Mouse (Mus musculus) heart, embryonic 15.5 days (tissue): ENCODE data around the gene Phf13. TPM values are rescaled to one million over a fixed set of nuclear protein-coding genes. Genes with fewer than 3 reads are reported as not detected.

Source experiments
- ATAC-seq: fragments of 200-750 bp; cut with Nextera tagmentation; replicated peaks from 2 replicates; pipeline ENCODE4 v1.8.0; 2017; ENCODE audit warnings: low read depth, moderate TSS enrichment; ENCODE audit not compliant: insufficient number of reproducible peaks, insufficient read depth, low FRiP score
- H3K27ac ChIP-seq: fragments of 300-500 bp; sonication (generic); 2 replicates; pipeline ENCODE4 v1.5.1; 2015; ENCODE audit warnings: mild to moderate bottlenecking, inconsistent platforms
- H3K27me3 ChIP-seq: fragments of 300-500 bp; sonication (generic); 2 replicates; pipeline ENCODE4 v1.6.1; 2015; ENCODE audit warnings: inconsistent platforms
- H3K36me3 ChIP-seq: fragments of 300-500 bp; sonication (generic); 2 replicates; pipeline ENCODE4 v1.6.1; 2015; ENCODE audit warnings: mild to moderate bottlenecking, inconsistent platforms
- H3K4me1 ChIP-seq: fragments of 300-500 bp; sonication (generic); replicated peaks from 2 replicates; pipeline ENCODE4 v1.6.1; 2015; ENCODE audit warnings: inconsistent platforms
- H3K4me2 ChIP-seq: fragments of 300-500 bp; sonication (generic); 2 replicates; pipeline ENCODE4 v1.6.1; 2015; ENCODE audit warnings: inconsistent platforms, mild to moderate bottlenecking, moderate library complexity
- H3K4me3 ChIP-seq: fragments of 300-500 bp; sonication (generic); 2 replicates; pipeline ENCODE4 v1.5.1; 2015; ENCODE audit warnings: mild to moderate bottlenecking, inconsistent platforms
- H3K9ac ChIP-seq: fragments of 300-500 bp; sonication (generic); 2 replicates; pipeline ENCODE4 v1.6.1; 2015; ENCODE audit warnings: mild to moderate bottlenecking, inconsistent platforms
- H3K9me3 ChIP-seq: fragments of 300-500 bp; sonication (generic); replicated peaks from 2 replicates; pipeline ENCODE4 v1.6.1; 2016; ENCODE audit warnings: inconsistent platforms
- WGBS: fragments of 180-500 bp; shearing (Covaris S2); methylation state at CpG from one replicate; pipeline ENCODE4 v1.1.7; 2015; ENCODE audit warnings: mixed read lengths; 5-methylcytosine and 5-hydroxymethylcytosine counted together
- polyA plus RNA-seq: library from polyadenylated mRNA; unstranded; fragments of >200 nt; fragmentation: Nextera tagmentation; extraction: Ambion mirVana; gene quantifications from 2 replicates; pipeline ENCODE4 v1.2.1, GENCODE M21; 2015

Gene Phf13
- polyA plus RNA-seq, 1 experiment from 2014 or later, result 15.2 TPM

GRCm38 (mm10) chr4:152011171-152011760 is 15.2 kb upstream of the Phf13 start:
- peak overlapping the region; percentile 86 for H3K9ac ChIP-seq
- 42% methylated on average over 8 of the region's 8 CpGs for WGBS
- H3K27ac ChIP-seq, result peak overlapping the region; percentile 96
- peak overlapping the region; percentile 75 for H3K4me3 ChIP-seq
- H3K4me2 ChIP-seq, result peak overlapping the region; percentile 97
- H3K27me3 ChIP-seq, result no peaks in the 10 kb centered on the region
- H3K4me1 ChIP-seq, result peaks cover 66% of the 10 kb centered on the region
- peaks cover 29% of the 10 kb centered on the region for H3K36me3 ChIP-seq
- H3K9me3 ChIP-seq, result no peaks in the 10 kb centered on the region
- ATAC-seq, result no peak

DNA sequence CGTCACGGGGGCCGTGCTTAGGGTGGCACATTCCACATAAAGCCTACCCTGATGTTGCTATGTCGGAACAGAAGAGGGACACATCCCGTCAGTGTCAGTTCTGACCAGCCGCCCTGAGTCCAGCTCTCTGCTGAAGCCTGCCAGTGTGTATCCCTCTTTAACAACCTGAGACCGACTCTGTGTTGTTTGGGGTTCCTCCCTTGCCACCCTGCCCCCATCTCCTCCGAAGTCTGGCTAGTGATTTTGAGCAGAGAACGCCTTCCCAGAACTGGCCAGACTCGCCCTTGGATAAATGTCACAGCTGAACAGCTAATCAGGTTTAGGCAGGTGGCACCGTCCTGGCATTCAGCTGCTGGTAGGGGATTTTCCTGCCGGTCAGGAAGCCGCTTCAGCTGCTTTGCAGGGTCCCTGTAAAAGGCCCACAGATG is 14.7 kb upstream of the Phf13 start:
- ATAC-seq, result no peak
- 6% methylated on average over 13 of the region's 13 CpGs for WGBS

GRCm38 (mm10) chr4:152010091-152010706 is 14.1 kb upstream of the Phf13 start:
- Histone ChIP-seq H3K4me1 (peaks cover 66% of the 10 kb centered on the region), H3K4me3 (peak overlapping the region; percentile 75), H3K4me2 (peak overlapping the region; percentile 97), H3K27me3 (no peaks in the 10 kb centered on the region), H3K27ac (peak overlapping the region; percentile 96), H3K36me3 (peaks cover 19% of the 10 kb centered on the region), H3K9ac (peak overlapping the region; percentile 86), H3K9me3 (no peaks in the 10 kb centered on the region)
- ATAC-seq, result peak; percentile 3
- 1% methylated on average over 10 of the region's 10 CpGs for WGBS

More for the DNA sequence above, 14.7 kb upstream of the Phf13 start:
- Histone ChIP-seq H3K4me1 (peaks cover 66% of the 10 kb centered on the region), H3K27ac (peak overlapping the region; percentile 96), H3K4me3 (peak overlapping the region; percentile 75), H3K27me3 (no peaks in the 10 kb centered on the region), H3K9me3 (no peaks in the 10 kb centered on the region), H3K4me2 (peak overlapping the region; percentile 97), H3K36me3 (peaks cover 24% of the 10 kb centered on the region), H3K9ac (peak overlapping the region; percentile 86)

DNA sequence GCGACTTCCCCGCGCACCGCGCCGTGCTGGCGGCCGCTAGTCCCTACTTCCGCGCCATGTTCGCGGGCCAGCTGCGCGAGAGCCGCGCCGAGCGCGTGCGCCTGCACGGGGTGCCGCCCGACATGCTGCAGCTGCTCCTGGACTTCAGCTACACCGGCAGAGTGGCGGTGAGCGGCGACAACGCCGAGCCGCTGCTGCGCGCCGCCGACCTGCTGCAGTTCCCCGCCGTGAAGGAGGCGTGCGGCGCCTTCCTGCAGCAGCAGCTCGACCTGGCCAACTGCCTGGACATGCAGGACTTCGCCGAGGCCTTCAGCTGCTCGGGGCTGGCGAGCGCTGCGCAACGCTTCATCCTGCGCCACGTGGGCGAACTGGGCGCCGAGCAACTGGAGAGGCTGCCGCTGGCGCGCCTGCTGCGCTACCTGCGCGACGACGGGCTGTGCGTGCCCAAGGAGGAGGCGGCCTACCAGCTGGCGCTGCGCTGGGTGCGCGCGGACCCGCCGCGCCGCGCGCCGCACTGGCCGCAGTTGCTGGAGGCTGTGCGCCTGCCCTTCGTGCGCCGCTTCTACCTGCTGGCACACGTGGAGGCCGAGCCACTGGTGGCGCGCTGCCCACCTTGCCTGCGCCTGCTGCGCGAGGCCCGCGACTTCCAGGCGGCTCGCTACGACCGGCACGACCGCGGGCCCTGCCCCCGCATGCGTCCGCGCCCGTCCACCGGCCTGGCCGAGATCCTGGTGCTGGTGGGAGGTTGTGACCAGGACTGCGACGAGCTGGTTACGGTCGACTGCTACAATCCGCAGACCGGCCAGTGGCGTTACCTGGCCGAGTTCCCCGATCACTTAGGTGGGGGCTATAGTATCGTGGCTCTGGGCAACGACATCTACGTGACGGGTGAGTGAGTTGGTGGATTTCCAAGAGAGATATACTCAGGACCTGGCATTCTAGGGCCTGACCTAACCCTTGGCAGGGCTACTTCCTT is 13.3 kb upstream of the Phf13 start:
- WGBS, result under 1% methylated on average over 115 of the region's 115 CpGs
- peaks cover 10% of the 10 kb centered on the region for H3K36me3 ChIP-seq
- peak overlapping the region; percentile 96 for H3K27ac ChIP-seq
- no peaks in the 10 kb centered on the region for H3K9me3 ChIP-seq
- ATAC-seq, result peak; percentile 39
- H3K4me2 ChIP-seq, result peak overlapping the region; percentile 97
- no peaks in the 10 kb centered on the region for H3K27me3 ChIP-seq
- H3K4me1 ChIP-seq, result peaks cover 65% of the 10 kb centered on the region
- H3K4me3 ChIP-seq, result peak overlapping the region; percentile 75
- H3K9ac ChIP-seq, result peak overlapping the region; percentile 86

DNA sequence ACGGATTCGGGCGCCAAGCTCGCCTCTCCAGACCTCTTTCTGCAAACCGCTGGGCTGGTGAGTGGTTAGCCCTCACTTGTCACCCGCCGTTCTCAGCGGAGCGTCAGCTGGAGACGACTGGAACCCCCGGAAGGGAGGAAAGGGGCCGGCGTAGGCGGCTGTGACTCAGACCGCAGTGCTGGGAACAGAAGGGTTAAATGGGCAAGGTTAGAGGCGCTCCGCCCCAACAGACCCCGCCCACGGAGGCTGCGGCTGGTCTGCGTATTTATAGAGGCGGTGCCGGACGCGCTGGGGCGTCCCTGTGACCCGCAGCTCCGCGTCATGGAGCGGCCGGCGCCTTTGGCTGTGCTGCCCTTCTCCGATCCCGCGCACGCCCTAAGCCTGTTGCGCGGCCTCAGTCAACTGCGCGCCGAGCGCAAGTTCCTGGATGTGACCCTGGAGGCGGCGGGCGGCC is 12.6 kb upstream of the Phf13 start, which contains the start of gene Klhl21:
TSS of gene Klhl21 (plus strand) at position 182 of the 454 bp plus-strand sequence.
- Histone ChIP-seq H3K9ac (peak within 1 kb of the TSS; percentile 86), H3K4me1 (peaks cover 58% of the 10 kb centered on the region), H3K4me3 (peak within 1 kb of the TSS; percentile 75), H3K36me3 (peaks cover 7% of the 10 kb centered on the region; the same call in 1 of the 2 replicates), H3K27ac (peak within 1 kb of the TSS; percentile 96), H3K4me2 (peak within 1 kb of the TSS; percentile 97), H3K9me3 (no peaks in the 10 kb centered on the region), H3K27me3 (no peaks in the 10 kb centered on the region)
- peak; percentile 89 for ATAC-seq
- WGBS, result under 1% methylated on average over 45 of the region's 45 CpGs

DNA sequence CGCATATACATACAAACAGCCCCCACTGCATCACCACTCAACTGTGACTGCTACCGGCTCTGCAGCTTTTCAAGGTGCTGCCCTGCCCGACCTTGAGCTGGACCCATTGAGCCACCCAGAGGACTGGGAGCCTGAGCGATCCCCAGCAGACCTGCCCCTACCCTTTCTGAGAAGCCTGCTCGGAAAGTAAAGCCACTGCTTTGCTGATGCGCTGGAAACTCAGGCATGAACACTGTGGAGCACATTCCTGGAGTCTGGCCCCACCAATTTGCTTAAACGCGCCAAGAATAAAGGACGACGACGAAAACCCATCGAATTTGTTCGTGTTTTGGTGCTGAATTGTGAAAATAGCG is 12.1 kb upstream of the Phf13 start:
- no peak for ATAC-seq
- peak overlapping the region; percentile 86 for H3K9ac ChIP-seq
- peaks cover 7% of the 10 kb centered on the region; the same call in 1 of the 2 replicates for H3K36me3 ChIP-seq
- peak overlapping the region; percentile 75 for H3K4me3 ChIP-seq
- H3K4me1 ChIP-seq, result peaks cover 52% of the 10 kb centered on the region
- H3K27me3 ChIP-seq, result no peaks in the 10 kb centered on the region
- peak overlapping the region; percentile 97 for H3K4me2 ChIP-seq
- peak overlapping the region; percentile 96 for H3K27ac ChIP-seq
- WGBS, result under 1% methylated on average over 14 of the region's 14 CpGs
- H3K9me3 ChIP-seq, result no peaks in the 10 kb centered on the region

DNA sequence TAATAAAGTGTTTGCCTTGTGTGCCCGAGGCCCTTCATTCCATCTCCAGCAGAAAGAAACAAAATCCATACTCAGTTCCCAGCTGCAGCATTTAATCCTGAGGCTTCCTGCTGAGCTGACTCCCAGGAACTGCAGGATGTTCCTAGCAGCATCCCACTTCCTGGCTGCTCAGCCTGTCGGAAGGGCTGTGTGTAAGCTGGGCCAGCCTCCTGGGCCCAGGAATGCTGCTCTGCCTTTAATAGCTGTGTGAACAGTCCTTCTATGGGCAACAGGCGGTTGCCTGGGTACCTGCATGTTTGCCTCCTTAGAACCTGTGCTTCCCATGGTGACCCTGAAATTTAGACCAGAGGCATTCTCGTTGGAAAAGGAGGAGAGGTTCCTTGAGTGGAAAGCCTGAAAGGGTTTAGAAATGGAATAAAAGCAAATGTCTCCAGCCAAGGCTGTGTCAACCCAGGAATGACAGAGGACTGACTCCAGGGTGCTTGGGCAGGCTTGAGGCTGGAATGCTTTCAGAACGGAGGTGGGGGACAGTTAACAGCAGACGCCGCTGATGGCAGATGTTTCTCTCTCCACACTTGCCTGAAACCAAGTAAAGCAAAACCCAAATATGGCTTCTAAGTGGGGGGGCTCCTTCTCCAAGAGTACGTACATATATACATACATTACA is 11.6 kb upstream of the Phf13 start:
- Histone ChIP-seq H3K4me3 (peak overlapping the region; percentile 75), H3K4me1 (peaks cover 47% of the 10 kb centered on the region), H3K9ac (peak overlapping the region; percentile 86), H3K27ac (peak overlapping the region; percentile 96), H3K27me3 (no peaks in the 10 kb centered on the region), H3K36me3 (peaks cover 7% of the 10 kb centered on the region; the same call in 1 of the 2 replicates), H3K9me3 (no peaks in the 10 kb centered on the region), H3K4me2 (peak overlapping the region; percentile 97)
- WGBS, result 9% methylated on average over 8 of the region's 8 CpGs
- ATAC-seq, result no peak

DNA sequence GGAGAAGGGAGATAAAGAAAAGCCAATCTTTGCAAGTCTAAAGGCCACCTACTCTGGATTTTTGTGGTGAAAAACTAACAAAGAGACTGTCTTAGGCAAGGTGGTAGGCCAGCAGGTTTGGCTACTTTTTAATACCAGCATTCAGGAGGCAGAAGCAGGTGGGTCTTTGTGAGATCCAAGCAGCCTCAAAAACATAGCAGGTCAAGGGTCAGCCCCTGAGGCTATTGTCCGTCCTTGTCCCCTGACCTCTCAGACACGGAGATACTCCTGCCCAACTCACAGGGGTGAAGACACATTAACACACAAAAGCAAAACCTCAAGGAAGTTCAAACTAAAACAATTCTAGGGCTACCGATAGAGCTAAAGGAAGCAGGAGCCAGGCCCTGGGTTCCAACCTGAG is 10.8 kb upstream of the Phf13 start:
- Histone ChIP-seq H3K9me3 (no peaks in the 10 kb centered on the region), H3K4me2 (peak overlapping the region; percentile 97; the same call in 1 of the 2 replicates), H3K27ac (peak overlapping the region; percentile 96), H3K36me3 (0 out of 2 replicates have a peak, but pooled peaks cover 1% of the 10 kb centered on the region), H3K9ac (no peak overlapping the region), H3K4me3 (no peak overlapping the region), H3K27me3 (no peaks in the 10 kb centered on the region), H3K4me1 (peaks cover 39% of the 10 kb centered on the region)
- 37% methylated on average over 3 of the region's 3 CpGs for WGBS
- no peak for ATAC-seq

- Histone ChIP-seq H3K9me3 (no peaks in the 10 kb centered on the region), H3K36me3 (no peaks in the 10 kb centered on the region), H3K9ac (no peak overlapping the region), H3K4me1 (peaks cover 33% of the 10 kb centered on the region), H3K27ac (no peak overlapping the region), H3K27me3 (no peaks in the 10 kb centered on the region), H3K4me3 (no peak overlapping the region), H3K4me2 (no peak overlapping the region)
- WGBS, result 74% methylated on average over 6 of the region's 6 CpGs
- ATAC-seq, result no peak
Observed at GRCm38 (mm10) chr4:152006137-152006536, 10.1 kb upstream of the Phf13 start.

GRCm38 (mm10) chr4:152002063-152002462 is 6.0 kb upstream of the Phf13 start:
- H3K4me1 ChIP-seq, result peaks cover 12% of the 10 kb centered on the region
- ATAC-seq, result no peak
- no peak overlapping the region for H3K4me2 ChIP-seq
- 89% methylated on average over 3 of the region's 3 CpGs for WGBS
- no peaks in the 10 kb centered on the region for H3K36me3 ChIP-seq
- H3K27me3 ChIP-seq, result no peaks in the 10 kb centered on the region
- no peak overlapping the region for H3K27ac ChIP-seq
- H3K9ac ChIP-seq, result no peak overlapping the region
- H3K4me3 ChIP-seq, result no peak overlapping the region
- no peaks in the 10 kb centered on the region for H3K9me3 ChIP-seq
